ENCODE assay signal across 9 mouse cellular contexts in the genomic region with DNA sequence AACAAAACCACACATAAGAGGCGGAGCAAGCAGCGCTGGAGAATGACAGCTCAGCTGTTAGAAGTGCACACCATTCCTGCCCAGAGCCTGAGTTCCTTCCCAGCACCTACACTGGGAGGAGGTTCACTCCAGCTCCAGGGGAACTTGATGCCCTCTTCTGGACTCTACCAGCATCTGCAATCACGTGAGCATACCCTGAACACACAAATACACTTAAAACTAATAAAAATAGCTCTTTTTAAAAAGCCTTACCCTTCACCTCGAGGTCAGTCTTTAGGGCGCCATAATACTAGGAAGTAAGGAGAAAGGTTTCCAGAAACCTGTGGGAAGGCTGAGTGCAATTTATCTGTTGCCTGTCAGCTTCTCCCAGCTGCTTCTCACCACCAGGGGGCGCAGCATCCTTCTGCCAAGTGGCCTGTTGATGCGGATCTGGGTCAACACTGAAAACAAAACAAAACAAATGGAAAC. TPM values are rescaled to one million over a fixed set of nuclear protein-coding genes. Genes with fewer than 3 reads are reported as not detected.
DNase-seq lines count a peak whose midpoint lies in the region; ATAC-seq and TF ChIP-seq lines count a peak whose summit lies in the region.
"Had no signal": no experiment of that assay in that cellular context is flagged by ENCODE, and none has a peak within 500 bp of the region (broad histone marks: within the 10 kb centered on the region; RNA-seq: fewer than 3 reads in every experiment).

No protein-coding gene starts in this region.

- ATAC-seq in kidney, embryonic 16.5 days (ENCODE audit: low FRiP score, low TSS enrichment), result no peak
- peak; percentile 66 for ATAC-seq in erythroid progenitor cell, adult 5-6 weeks (replicated peaks; ENCODE audit: low FRiP score, poor library complexity, severe bottlenecking)

- DNase-seq in kidney, adult 2 months, result peak; percentile 89
- peak; percentile 72 to 89 for DNase-seq in kidney, adult 8-10 months
- DNase-seq in liver, result peak; percentile 89
- DNase-seq in ovary, adult 18-20 months (ENCODE audit: low spot score), result peak; percentile 43
- DNase-seq in thymus, adult 2 months, result peak; percentile 86

- TF ChIP-seq POLR2A in kidney, adult 2 months (IDR thresholded peaks at IDR 0.05; ENCODE audit: low read depth, low read length), result no peak
- TF ChIP-seq POLR2A in bone marrow, adult 2 months (IDR thresholded peaks at IDR 0.05; ENCODE audit: borderline replicate concordance, control insufficient read depth, low read depth, low read length), result no peak
- TF ChIP-seq POLR2A in thymus, adult 2 months (IDR thresholded peaks at IDR 0.05; ENCODE audit: control insufficient read depth, extremely low read depth, insufficient read depth, low read length, poor library complexity), result no peak

- WGBS in kidney, adult 2 months, result 16% methylated on average over 7 of the region's 7 CpGs
- 18% methylated on average over 7 of the region's 7 CpGs for WGBS in kidney, embryonic 16.5 days
- WGBS in bone marrow, adult 2 months, result 26% methylated on average over 7 of the region's 7 CpGs
- WGBS in thymus, adult 2 months, result 26% methylated on average over 7 of the region's 7 CpGs

- no peaks in the 10 kb centered on the region for H3K27me3 ChIP-seq in kidney, adult 2 months (replicated peaks; ENCODE audit: control insufficient read depth, insufficient read depth, low read length)
- H3K27me3 ChIP-seq in kidney, embryonic 16.5 days (ENCODE audit: insufficient read depth, low read length), result no peaks in the 10 kb centered on the region
- H3K27me3 ChIP-seq in thymus, adult 2 months (ENCODE audit: control insufficient read depth, insufficient read depth, low read length), result no peaks in the 10 kb centered on the region

- peak; percentile 85 for TF ChIP-seq CTCF in kidney, adult 2 months (conservative IDR thresholded peaks at IDR 0.05; ENCODE audit: insufficient read depth, insufficient read length, low read depth, low read length)
- peak; percentile 93 for TF ChIP-seq CTCF in bone marrow, adult 2 months (IDR thresholded peaks at IDR 0.05; ENCODE audit: control insufficient read depth, insufficient read depth, low read length)
- peak; percentile 75 for TF ChIP-seq CTCF in thymus, adult 2 months (IDR thresholded peaks at IDR 0.05; ENCODE audit: borderline replicate concordance, control insufficient read depth, extremely low read depth, insufficient read depth, low read length, poor library complexity)

- no peaks in the 10 kb centered on the region for H3K4me1 ChIP-seq in kidney, adult 2 months (ENCODE audit: control insufficient read depth, insufficient read depth, low read length)
- H3K4me1 ChIP-seq in kidney, embryonic 16.5 days (ENCODE audit: insufficient read depth, low read length), result peaks cover 2% of the 10 kb centered on the region
- H3K4me1 ChIP-seq in bone marrow, adult 2 months (ENCODE audit: control insufficient read depth, insufficient read depth, low read length), result no peaks in the 10 kb centered on the region
- H3K4me1 ChIP-seq in thymus, adult 2 months (replicated peaks; ENCODE audit: control insufficient read depth, insufficient read depth, low read length), result no peaks in the 10 kb centered on the region; the same call in 1 of the 2 replicates

- H3K4me2 ChIP-seq in kidney, embryonic 16.5 days (replicated peaks; ENCODE audit: low read depth, low read length), result no peak overlapping the region

- no peak overlapping the region for H3K4me3 ChIP-seq in kidney, adult 2 months (ENCODE audit: insufficient read depth, low read depth, low read length)
- H3K4me3 ChIP-seq in kidney, embryonic 16.5 days (ENCODE audit: low read length), result no peak overlapping the region
- H3K4me3 ChIP-seq in bone marrow, adult 2 months (replicated peaks; ENCODE audit: control insufficient read depth, low read depth, low read length), result no peak overlapping the region
- H3K4me3 ChIP-seq in thymus, adult 2 months (ENCODE audit: control insufficient read depth, insufficient read depth, low read length), result no peak overlapping the region

- H3K36me3 ChIP-seq in kidney, adult 2 months (ENCODE audit: control insufficient read depth, insufficient read depth, low read length), result no peaks in the 10 kb centered on the region
- H3K36me3 ChIP-seq in kidney, embryonic 16.5 days (ENCODE audit: insufficient read depth, low read length), result 0 out of 2 replicates have a peak, but pooled peaks cover 1% of the 10 kb centered on the region
- 0 out of 2 replicates have a peak, but pooled peaks cover 1% of the 10 kb centered on the region for H3K36me3 ChIP-seq in thymus, adult 2 months (ENCODE audit: control insufficient read depth, insufficient read depth, low read length)

- no peak overlapping the region for H3K27ac ChIP-seq in kidney, adult 2 months (ENCODE audit: insufficient read depth, low read depth, low read length)
- no peak overlapping the region for H3K27ac ChIP-seq in kidney, embryonic 16.5 days (ENCODE audit: low read length)
- no peak overlapping the region for H3K27ac ChIP-seq in bone marrow, adult 2 months (ENCODE audit: control insufficient read depth, insufficient read depth, low read depth, low read length, poor library complexity)
- no peak overlapping the region for H3K27ac ChIP-seq in thymus, adult 2 months (ENCODE audit: control insufficient read depth, insufficient read depth, low read length)

- H3K9ac ChIP-seq in kidney, embryonic 16.5 days (replicated peaks; ENCODE audit: low read length), result no peak overlapping the region

- no peaks in the 10 kb centered on the region for H3K9me3 ChIP-seq in kidney, embryonic 16.5 days (ENCODE audit: low read length)

RNA-seq across cellular contexts. Expression of a gene that starts 3.9 kb away (rescaled TPM):
- polyA plus RNA-seq in kidney, adult 2 months (2012; rRNA removed), result 110 and 141 TPM in 2 replicates
- polyA plus RNA-seq in kidney, embryonic 16.5 days (2015; fragmentation: Nextera tagmentation; extraction: Ambion mirVana), result 135 and 143 TPM in 2 replicates
- 31.7 and 47.0 TPM in 2 replicates for polyA plus RNA-seq in bone marrow, adult 2 months (2011; ENCODE audit: insufficient read depth, insufficient read length, low replicate concordance, missing spikeins)
- total RNA-seq in erythroid progenitor cell, adult 5-6 weeks (2015; ENCODE audit: low replicate concordance), result 35.6 and 35.7 TPM in 2 replicates
- total RNA-seq in erythroid progenitor cell, adult 5-6 weeks (2017; ENCODE audit: low replicate concordance), result 19.7 and 49.9 TPM in 2 replicates
- polyA plus RNA-seq in thymus, adult 2 months (2012; rRNA removed), result 489 and 518 TPM in 2 replicates

RNA-seq across cellular contexts. Expression of a gene that starts 33.1 kb away (rescaled TPM):
- polyA plus RNA-seq in kidney, adult 2 months (2012; rRNA removed), result 44.9 and 53.7 TPM in 2 replicates
- polyA plus RNA-seq in kidney, embryonic 16.5 days (2015; fragmentation: Nextera tagmentation; extraction: Ambion mirVana), result 43.2 and 44.8 TPM in 2 replicates
- polyA plus RNA-seq in bone marrow, adult 2 months (2011; ENCODE audit: insufficient read depth, insufficient read length, low replicate concordance, missing spikeins), result 13.1 and 17.6 TPM in 2 replicates
- 11.3 and 12.3 TPM in 2 replicates for total RNA-seq in erythroid progenitor cell, adult 5-6 weeks (2015; ENCODE audit: low replicate concordance)
- total RNA-seq in erythroid progenitor cell, adult 5-6 weeks (2017; ENCODE audit: low replicate concordance), result 6.2 and 6.7 TPM in 2 replicates
- polyA plus RNA-seq in thymus, adult 2 months (2012; rRNA removed), result 55.8 and 58.6 TPM in 2 replicates

RNA-seq across cellular contexts. Expression of a gene that starts 39.5 kb away (rescaled TPM):
- not detected in 2 replicates for polyA plus RNA-seq in kidney, adult 2 months (2012; rRNA removed)
- not detected in 2 replicates for polyA plus RNA-seq in kidney, embryonic 16.5 days (2015; fragmentation: Nextera tagmentation; extraction: Ambion mirVana)
- not detected in 2 replicates for polyA plus RNA-seq in bone marrow, adult 2 months (2011; ENCODE audit: insufficient read depth, insufficient read length, low replicate concordance, missing spikeins)
- not detected in 2 replicates for total RNA-seq in erythroid progenitor cell, adult 5-6 weeks (2015; ENCODE audit: low replicate concordance)
- not detected in 2 replicates for total RNA-seq in erythroid progenitor cell, adult 5-6 weeks (2017; ENCODE audit: low replicate concordance)
- polyA plus RNA-seq in thymus, adult 2 months (2012; rRNA removed), result not detected in 2 replicates
- polyA plus RNA-seq: heart, embryonic 14.5 days had no signal

RNA-seq across cellular contexts. Expression of a gene that starts 54.8 kb away (rescaled TPM):
- 3.6 and 3.9 TPM in 2 replicates for polyA plus RNA-seq in kidney, adult 2 months (2012; rRNA removed)
- polyA plus RNA-seq in kidney, embryonic 16.5 days (2015; fragmentation: Nextera tagmentation; extraction: Ambion mirVana), result 13.0 and 13.1 TPM in 2 replicates
- polyA plus RNA-seq in bone marrow, adult 2 months (2011; ENCODE audit: insufficient read depth, insufficient read length, low replicate concordance, missing spikeins), result 1.6 TPM in 1 of 2 replicates, not detected in the other
- not detected in 2 replicates for total RNA-seq in erythroid progenitor cell, adult 5-6 weeks (2015; ENCODE audit: low replicate concordance)
- not detected in 2 replicates for total RNA-seq in erythroid progenitor cell, adult 5-6 weeks (2017; ENCODE audit: low replicate concordance)
- polyA plus RNA-seq in thymus, adult 2 months (2012; rRNA removed), result 3.7 and 4.7 TPM in 2 replicates
